Mouse (Mus musculus): ENCODE measurements around the gene B9d2. TPM values are rescaled to one million over a fixed set of nuclear protein-coding genes. Genes with fewer than 3 reads are reported as not detected.

Gene B9d2
- 31.3 and 31.6 TPM in 2 replicates for polyA plus RNA-seq (2016; fragmentation: Nextera tagmentation; extraction: Ambion mirVana)

- peak within 1 kb of the TSS; percentile 69 for H3K9ac ChIP-seq
These were observed at the start of gene B9d2 for GRCm38 (mm10) chr7:25680514-25681258. Gene B9d2, plus strand, starts transcription at chr7:25680780.

GRCm38 (mm10) chr7:25632679-25633078 is 47.9 kb upstream of the B9d2 start:
- Histone ChIP-seq H3K9me3 (no peaks in the 10 kb centered on the region), H3K27me3 (peaks cover 16% of the 10 kb centered on the region), H3K36me3 (replicated peaks) (peaks cover 36% of the 10 kb centered on the region), H3K9ac (no peak overlapping the region), H3K4me3 (replicated peaks) (no peak overlapping the region), H3K27ac (no peak overlapping the region), H3K4me1 (peaks cover under 1% of the 10 kb centered on the region), H3K4me2 (no peak overlapping the region)
- 93% methylated on average over 5 of the region's 5 CpGs for WGBS
- no peak for ATAC-seq (ENCODE audit: low FRiP score)

More at GRCm38 (mm10) chr7:25680514-25681258, at the start of gene B9d2:
- H3K27me3 ChIP-seq: peaks cover 25% of the 10 kb centered on the region
- peak; percentile 96 for ATAC-seq (ENCODE audit: low FRiP score)
- no peaks in the 10 kb centered on the region for H3K9me3 ChIP-seq
- H3K4me1 ChIP-seq: peaks cover 15% of the 10 kb centered on the region
- peaks cover 8% of the 10 kb centered on the region; the same call in 1 of the 2 replicates for H3K36me3 ChIP-seq (replicated peaks)
- peak within 1 kb of the TSS; percentile 65 for H3K4me3 ChIP-seq (replicated peaks)
- H3K4me2 ChIP-seq: peak within 1 kb of the TSS; percentile 62
- peak within 1 kb of the TSS; percentile 96 for H3K27ac ChIP-seq
- WGBS: under 1% methylated on average over 46 of the region's 46 CpGs

- Histone ChIP-seq H3K4me3 (replicated peaks) (no peak overlapping the region), H3K27ac (no peak overlapping the region), H3K4me2 (no peak overlapping the region), H3K9me3 (no peaks in the 10 kb centered on the region), H3K9ac (no peak overlapping the region), H3K27me3 (no peaks in the 10 kb centered on the region), H3K36me3 (replicated peaks) (peaks cover 18% of the 10 kb centered on the region; the same call in 1 of the 2 replicates), H3K4me1 (no peaks in the 10 kb centered on the region)
- 78% methylated on average over 3 of the region's 3 CpGs for WGBS
- ATAC-seq (ENCODE audit: low FRiP score): no peak
These were observed 44.2 kb upstream of the B9d2 start for GRCm38 (mm10) chr7:25636373-25636772.

GRCm38 (mm10) chr7:25637099-25637498 is 43.5 kb upstream of the B9d2 start:
- peaks cover 18% of the 10 kb centered on the region; the same call in 1 of the 2 replicates for H3K36me3 ChIP-seq (replicated peaks)
- no peak overlapping the region for H3K4me2 ChIP-seq
- H3K4me3 ChIP-seq (replicated peaks): no peak overlapping the region
- ATAC-seq (ENCODE audit: low FRiP score): no peak
- 90% methylated on average over 5 of the region's 5 CpGs for WGBS
- no peak overlapping the region for H3K27ac ChIP-seq
- H3K4me1 ChIP-seq: no peaks in the 10 kb centered on the region
- H3K9ac ChIP-seq: no peak overlapping the region
- no peaks in the 10 kb centered on the region for H3K9me3 ChIP-seq
- no peaks in the 10 kb centered on the region for H3K27me3 ChIP-seq

GRCm38 (mm10) chr7:25639754-25640153 is 40.8 kb upstream of the B9d2 start:
- Histone ChIP-seq H3K9me3 (no peaks in the 10 kb centered on the region), H3K9ac (no peak overlapping the region), H3K4me1 (no peaks in the 10 kb centered on the region), H3K27me3 (no peaks in the 10 kb centered on the region), H3K4me3 (replicated peaks) (no peak overlapping the region), H3K27ac (no peak overlapping the region), H3K4me2 (no peak overlapping the region), H3K36me3 (replicated peaks) (0 out of 2 replicates have a peak, but pooled peaks cover 14% of the 10 kb centered on the region)
- no peak for ATAC-seq (ENCODE audit: low FRiP score)
- WGBS: 93% methylated on average over 4 of the region's 4 CpGs

- no peak for ATAC-seq (ENCODE audit: low FRiP score)
- Histone ChIP-seq H3K9me3 (no peaks in the 10 kb centered on the region), H3K27me3 (no peaks in the 10 kb centered on the region), H3K4me1 (peaks cover 4% of the 10 kb centered on the region; the same call in 1 of the 2 replicates), H3K36me3 (replicated peaks) (no peaks in the 10 kb centered on the region), H3K4me2 (no peak overlapping the region), H3K27ac (no peak overlapping the region), H3K4me3 (replicated peaks) (no peak overlapping the region), H3K9ac (no peak overlapping the region)
- WGBS: 85% methylated on average over 10 of the region's 10 CpGs
These were observed 36.4 kb upstream of the B9d2 start for GRCm38 (mm10) chr7:25644136-25644535.

GRCm38 (mm10) chr7:25644631-25645030 is 35.9 kb upstream of the B9d2 start:
- Histone ChIP-seq H3K4me1 (peaks cover 4% of the 10 kb centered on the region; the same call in 1 of the 2 replicates), H3K27ac (no peak overlapping the region; the same call in 1 of the 2 replicates), H3K9me3 (no peaks in the 10 kb centered on the region), H3K4me3 (replicated peaks) (no peak overlapping the region), H3K36me3 (replicated peaks) (no peaks in the 10 kb centered on the region), H3K9ac (no peak overlapping the region), H3K27me3 (no peaks in the 10 kb centered on the region), H3K4me2 (no peak overlapping the region)
- 78% methylated on average over 4 of the region's 4 CpGs for WGBS
- ATAC-seq (ENCODE audit: low FRiP score): no peak

GRCm38 (mm10) chr7:25645074-25645473 is 35.5 kb upstream of the B9d2 start:
- no peaks in the 10 kb centered on the region for H3K27me3 ChIP-seq
- peaks cover 4% of the 10 kb centered on the region; the same call in 1 of the 2 replicates for H3K4me1 ChIP-seq
- whole genome bisulfite sequencing: 35% methylated on average over 14 of the region's 14 CpGs
- H3K9ac ChIP-seq: no peak overlapping the region
- no peaks in the 10 kb centered on the region for H3K36me3 ChIP-seq (replicated peaks)
- no peak overlapping the region for H3K27ac ChIP-seq
- ATAC-seq (ENCODE audit: low FRiP score): no peak
- no peak overlapping the region for H3K4me2 ChIP-seq
- H3K9me3 ChIP-seq: no peaks in the 10 kb centered on the region
- H3K4me3 ChIP-seq (replicated peaks): no peak overlapping the region

- Histone ChIP-seq H3K4me2 (no peak overlapping the region), H3K27me3 (no peaks in the 10 kb centered on the region), H3K4me1 (peaks cover 4% of the 10 kb centered on the region; the same call in 1 of the 2 replicates), H3K36me3 (replicated peaks) (no peaks in the 10 kb centered on the region), H3K9me3 (no peaks in the 10 kb centered on the region), H3K9ac (no peak overlapping the region), H3K4me3 (replicated peaks) (no peak overlapping the region), H3K27ac (no peak overlapping the region)
- WGBS: 63% methylated on average over 5 of the region's 5 CpGs
- ATAC-seq (ENCODE audit: low FRiP score): no peak
These were observed 32.9 kb upstream of the B9d2 start for GRCm38 (mm10) chr7:25647574-25648123.

GRCm38 (mm10) chr7:25649839-25650238 is 30.7 kb upstream of the B9d2 start:
- Histone ChIP-seq H3K36me3 (replicated peaks) (no peaks in the 10 kb centered on the region), H3K9me3 (no peaks in the 10 kb centered on the region), H3K4me1 (peaks cover 4% of the 10 kb centered on the region; the same call in 1 of the 2 replicates), H3K9ac (no peak overlapping the region), H3K4me2 (no peak overlapping the region), H3K4me3 (replicated peaks) (no peak overlapping the region), H3K27me3 (no peaks in the 10 kb centered on the region), H3K27ac (no peak overlapping the region)
- ATAC-seq (ENCODE audit: low FRiP score): no peak
- 80% methylated on average over 5 of the region's 5 CpGs for WGBS

- Histone ChIP-seq H3K4me1 (peaks cover 4% of the 10 kb centered on the region; the same call in 1 of the 2 replicates), H3K27ac (no peak overlapping the region), H3K9ac (no peak overlapping the region), H3K27me3 (no peaks in the 10 kb centered on the region), H3K4me3 (replicated peaks) (no peak overlapping the region), H3K4me2 (no peak overlapping the region), H3K9me3 (no peaks in the 10 kb centered on the region), H3K36me3 (replicated peaks) (no peaks in the 10 kb centered on the region)
- 94% methylated on average over 8 of the region's 8 CpGs for WGBS
- ATAC-seq (ENCODE audit: low FRiP score): no peak
These were observed 29.3 kb upstream of the B9d2 start for GRCm38 (mm10) chr7:25651281-25651680.

- Histone ChIP-seq H3K4me2 (no peak overlapping the region), H3K36me3 (replicated peaks) (no peaks in the 10 kb centered on the region), H3K9me3 (no peaks in the 10 kb centered on the region), H3K27ac (no peak overlapping the region), H3K4me1 (peaks cover 8% of the 10 kb centered on the region; the same call in 1 of the 2 replicates), H3K27me3 (no peaks in the 10 kb centered on the region), H3K4me3 (replicated peaks) (no peak overlapping the region), H3K9ac (no peak overlapping the region)
- ATAC-seq (ENCODE audit: low FRiP score): no peak
- 93% methylated on average over 12 of the region's 12 CpGs for WGBS
These were observed 28.3 kb upstream of the B9d2 start for GRCm38 (mm10) chr7:25652244-25652759.
